Mouse (Mus musculus) testis, adult 2 months (tissue): Measurements from ENCODE around the gene Naa80.

ENCODE experiments used
- CTCF ChIP-seq: fragments of 200-500 bp; IDR thresholded peaks from 2 replicates; pipeline ENCODE4 v1.5.1; 2012; ENCODE audit warnings: low read depth, mild to moderate bottlenecking, inconsistent platforms, low read length, moderate library complexity; ENCODE audit not compliant: control insufficient read depth, insufficient read depth, insufficient replicate concordance
- POLR2A ChIP-seq: fragments of 200-500 bp; IDR thresholded peaks from 2 replicates; pipeline ENCODE4 v1.6.1; 2012; ENCODE audit warnings: low read depth, mild to moderate bottlenecking, inconsistent platforms, low read length, moderate library complexity; ENCODE audit not compliant: control insufficient read depth

DNA sequence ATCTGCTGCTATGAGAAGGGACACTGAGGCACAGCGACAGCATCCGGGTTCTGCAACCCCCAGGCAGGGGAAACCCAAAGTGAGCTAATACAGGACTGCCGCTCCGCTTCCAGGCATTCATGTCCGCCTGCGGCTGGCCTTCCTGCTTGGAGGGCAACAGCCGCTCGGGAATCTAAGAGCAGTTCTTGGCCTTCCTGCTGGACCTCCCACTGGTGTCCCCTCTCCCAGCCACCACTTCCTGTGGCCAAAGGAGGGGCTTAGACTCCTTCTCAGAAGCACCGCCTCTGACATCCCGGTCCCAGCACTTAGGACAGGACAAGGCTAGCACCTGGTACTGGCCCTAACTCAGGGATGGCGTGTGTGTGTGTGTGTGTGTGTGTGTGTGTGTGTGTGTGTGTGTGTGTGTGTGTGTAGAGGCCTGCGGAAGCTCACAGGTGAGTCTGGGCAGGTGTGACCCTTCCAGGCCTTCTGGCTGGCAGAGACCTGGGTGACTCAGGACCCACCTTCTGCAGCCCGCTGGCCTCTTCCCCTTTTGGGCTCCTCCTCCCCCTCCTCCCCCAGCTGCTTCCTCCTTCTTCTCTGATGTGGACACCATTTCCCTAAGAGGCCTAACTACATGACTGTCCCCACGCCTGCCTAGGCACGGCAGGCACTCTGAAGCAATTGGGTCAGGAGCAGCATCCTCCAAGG is 50.2 kb downstream of the Naa80 start:
- TF ChIP-seq POLR2A (no peak), CTCF (no peak)
